Mouse (Mus musculus) midbrain, embryonic 12.5 days (tissue): Measurements from ENCODE around the gene Klhdc7a. TPM values are rescaled to one million over a fixed set of nuclear protein-coding genes. Genes with fewer than 3 reads are reported as not detected.
A peak's percentile ranks its signal among the peaks of the same experiment; 100 is the strongest.
"Not testable (repeated sequence)": the region's sequence is repeated elsewhere in the genome, so short reads cannot be mapped to it uniquely, and the experiment has no call there.

Source experiments
- ATAC-seq: fragments of 200-750 bp; cut with Nextera tagmentation; 2 replicates; pipeline ENCODE4 v1.8.0; 2017; ENCODE audit warnings: low read depth, moderate TSS enrichment, moderate library complexity; ENCODE audit not compliant: low FRiP score
- H3K27ac ChIP-seq: fragments of 300-500 bp; sonication (generic); replicated peaks from 2 replicates; pipeline ENCODE4 v1.5.1; 2016; ENCODE audit warnings: mild to moderate bottlenecking
- H3K27me3 ChIP-seq: fragments of 300-500 bp; sonication (generic); 2 replicates; pipeline ENCODE4 v1.6.1; 2016; ENCODE audit warnings: mild to moderate bottlenecking
- H3K36me3 ChIP-seq: fragments of 300-500 bp; sonication (generic); 2 replicates; pipeline ENCODE4 v1.6.1; 2016
- H3K4me1 ChIP-seq: fragments of 300-500 bp; sonication (generic); 2 replicates; pipeline ENCODE4 v1.6.1; 2016
- H3K4me2 ChIP-seq: fragments of 300-500 bp; sonication (generic); replicated peaks from 2 replicates; pipeline ENCODE4 v1.6.1; 2016; ENCODE audit warnings: mild to moderate bottlenecking, moderate library complexity
- H3K4me3 ChIP-seq: fragments of 300-500 bp; sonication (generic); 2 replicates; pipeline ENCODE4 v1.5.1; 2016; ENCODE audit warnings: mild to moderate bottlenecking
- H3K9ac ChIP-seq: fragments of 300-500 bp; sonication (generic); replicated peaks from 2 replicates; pipeline ENCODE4 v1.6.1; 2016; ENCODE audit warnings: mild to moderate bottlenecking, moderate library complexity
- H3K9me3 ChIP-seq: fragments of 300-500 bp; sonication (generic); 2 replicates; pipeline ENCODE4 v1.6.1; 2016; ENCODE audit warnings: mild to moderate bottlenecking
- WGBS: fragments of 180-500 bp; shearing (Covaris S2); methylation state at CpG from one replicate; pipeline ENCODE4 v1.1.7; 2016; 5-methylcytosine and 5-hydroxymethylcytosine counted together
- polyA plus RNA-seq: library from polyadenylated mRNA; unstranded; fragments of >200 nt; fragmentation: Nextera tagmentation; extraction: Ambion mirVana; gene quantifications from 2 replicates; pipeline ENCODE4 v1.2.1, GENCODE M21; 2016

Klhdc7a gene
- polyA plus RNA-seq, 1 experiment from 2014 or later, result 0.28 TPM

- H3K4me1 ChIP-seq, result peaks cover 24% of the 10 kb centered on the region
- H3K27me3 ChIP-seq, result peaks cover 8% of the 10 kb centered on the region; the same call in 1 of the 2 replicates
- peak overlapping the region; percentile 36; the same call in 1 of the 2 replicates for H3K27ac ChIP-seq
- no peak for ATAC-seq
- H3K4me2 ChIP-seq, result no peak overlapping the region
- no peaks in the 10 kb centered on the region for H3K9me3 ChIP-seq
- no peaks in the 10 kb centered on the region for H3K36me3 ChIP-seq
- 2% methylated on average over 5 of the region's 5 CpGs for WGBS
- H3K9ac ChIP-seq, result no peak overlapping the region
- H3K4me3 ChIP-seq, result no peak overlapping the region
Observed at GRCm38 (mm10) chr4:139977308-139977781, 9.5 kb upstream of the Klhdc7a start.

- peaks cover 18% of the 10 kb centered on the region for H3K4me1 ChIP-seq
- H3K36me3 ChIP-seq, result no peaks in the 10 kb centered on the region
- peaks cover 5% of the 10 kb centered on the region; the same call in 1 of the 2 replicates for H3K27me3 ChIP-seq
- no peaks in the 10 kb centered on the region for H3K9me3 ChIP-seq
- no peak overlapping the region for H3K27ac ChIP-seq
- H3K4me2 ChIP-seq, result no peak overlapping the region
- ATAC-seq, result no peak
- 63% methylated on average over 7 of the region's 7 CpGs for WGBS
- no peak overlapping the region for H3K9ac ChIP-seq
- H3K4me3 ChIP-seq, result no peak overlapping the region
Observed at GRCm38 (mm10) chr4:139974506-139974905, 6.7 kb upstream of the Klhdc7a start.

- Histone ChIP-seq H3K27ac (no peak overlapping the region), H3K4me3 (no peak overlapping the region), H3K36me3 (no peaks in the 10 kb centered on the region), H3K4me1 (peaks cover 4% of the 10 kb centered on the region; the same call in 1 of the 2 replicates), H3K9me3 (no peaks in the 10 kb centered on the region), H3K9ac (no peak overlapping the region), H3K27me3 (peaks cover 17% of the 10 kb centered on the region; the same call in 1 of the 2 replicates), H3K4me2 (no peak overlapping the region)
- WGBS, result 12% methylated on average over 10 of the region's 10 CpGs
- no peak for ATAC-seq
Observed at GRCm38 (mm10) chr4:139967475-139967891, 343 bp downstream of the Klhdc7a start.

- Histone ChIP-seq H3K4me1 (peaks cover 4% of the 10 kb centered on the region; the same call in 1 of the 2 replicates), H3K4me3 (no peak overlapping the region), H3K36me3 (no peaks in the 10 kb centered on the region), H3K4me2 (no peak overlapping the region), H3K9me3 (no peaks in the 10 kb centered on the region), H3K27ac (no peak overlapping the region), H3K9ac (no peak overlapping the region), H3K27me3 (peaks cover 17% of the 10 kb centered on the region; the same call in 1 of the 2 replicates)
- no peak for ATAC-seq
- WGBS, result 52% methylated on average over 3 of the region's 3 CpGs
Observed at GRCm38 (mm10) chr4:139966981-139967380, 845 bp downstream of the Klhdc7a start.

- H3K4me2 ChIP-seq, result no peak overlapping the region
- peaks cover 17% of the 10 kb centered on the region; the same call in 1 of the 2 replicates for H3K27me3 ChIP-seq
- H3K36me3 ChIP-seq, result no peaks in the 10 kb centered on the region
- no peak for ATAC-seq
- H3K27ac ChIP-seq, result no peak overlapping the region
- H3K9me3 ChIP-seq, result no peaks in the 10 kb centered on the region
- H3K4me3 ChIP-seq, result no peak overlapping the region
- H3K4me1 ChIP-seq, result peaks cover 4% of the 10 kb centered on the region; the same call in 1 of the 2 replicates
- WGBS, result 92% methylated on average over 28 of the region's 28 CpGs
- no peak overlapping the region for H3K9ac ChIP-seq
Observed at GRCm38 (mm10) chr4:139965596-139966185, 2.1 kb downstream of the Klhdc7a start.

- Histone ChIP-seq H3K9me3 (no peaks in the 10 kb centered on the region), H3K27ac (no peak overlapping the region), H3K9ac (no peak overlapping the region), H3K36me3 (no peaks in the 10 kb centered on the region), H3K4me2 (no peak overlapping the region), H3K27me3 (peaks cover 17% of the 10 kb centered on the region; the same call in 1 of the 2 replicates), H3K4me3 (no peak overlapping the region), H3K4me1 (peaks cover 9% of the 10 kb centered on the region; the same call in 1 of the 2 replicates)
- no peak for ATAC-seq
- 77% methylated on average over 5 of the region's 5 CpGs for WGBS
Observed at GRCm38 (mm10) chr4:139964406-139964805, 3.4 kb downstream of the Klhdc7a start.

GRCm38 (mm10) chr4:139963911-139964310, 3.9 kb downstream of the Klhdc7a start:
- H3K4me3 ChIP-seq, result no peak overlapping the region
- H3K27me3 ChIP-seq, result peaks cover 17% of the 10 kb centered on the region; the same call in 1 of the 2 replicates
- no peak for ATAC-seq
- peaks cover 9% of the 10 kb centered on the region; the same call in 1 of the 2 replicates for H3K4me1 ChIP-seq
- H3K9ac ChIP-seq, result no peak overlapping the region
- WGBS, result 86% methylated on average over 5 of the region's 5 CpGs
- no peaks in the 10 kb centered on the region for H3K36me3 ChIP-seq
- no peak overlapping the region for H3K4me2 ChIP-seq
- no peaks in the 10 kb centered on the region for H3K9me3 ChIP-seq
- H3K27ac ChIP-seq, result no peak overlapping the region

- no peaks in the 10 kb centered on the region for H3K36me3 ChIP-seq
- 0 out of 2 replicates have a peak overlapping the region, but pooled peaks have one; percentile 26 for H3K27ac ChIP-seq
- no peaks in the 10 kb centered on the region for H3K9me3 ChIP-seq
- peaks cover 17% of the 10 kb centered on the region; the same call in 1 of the 2 replicates for H3K27me3 ChIP-seq
- no peak overlapping the region for H3K4me2 ChIP-seq
- no peak overlapping the region for H3K4me3 ChIP-seq
- H3K4me1 ChIP-seq, result peaks cover 9% of the 10 kb centered on the region; the same call in 1 of the 2 replicates
- no peak for ATAC-seq
- no peak overlapping the region for H3K9ac ChIP-seq
- 63% methylated on average over 8 of the region's 8 CpGs for WGBS
Observed at GRCm38 (mm10) chr4:139963059-139963458, 4.8 kb downstream of the Klhdc7a start.

GRCm38 (mm10) chr4:139961816-139962215, 6.0 kb downstream of the Klhdc7a start:
- ATAC-seq, result no peak
- H3K4me1 ChIP-seq, result 0 out of 2 replicates have a peak, but pooled peaks cover 5% of the 10 kb centered on the region
- H3K36me3 ChIP-seq, result no peaks in the 10 kb centered on the region
- H3K9me3 ChIP-seq, result no peaks in the 10 kb centered on the region
- no peak overlapping the region for H3K4me2 ChIP-seq
- no peak overlapping the region for H3K9ac ChIP-seq
- 94% methylated on average over 8 of the region's 8 CpGs for WGBS
- H3K4me3 ChIP-seq, result no peak overlapping the region
- peaks cover 15% of the 10 kb centered on the region; the same call in 1 of the 2 replicates for H3K27me3 ChIP-seq
- H3K27ac ChIP-seq, result no peak overlapping the region

GRCm38 (mm10) chr4:139961329-139961728, 6.5 kb downstream of the Klhdc7a start:
- 92% methylated on average over 11 of the region's 11 CpGs for WGBS
- H3K4me2 ChIP-seq, H3K36me3 ChIP-seq, H3K27ac ChIP-seq, H3K4me3 ChIP-seq, H3K4me1 ChIP-seq, H3K9me3 ChIP-seq, H3K9ac ChIP-seq, ATAC-seq: not testable (repeated sequence)
- H3K27me3 ChIP-seq, result 0 out of 2 replicates have a peak, but pooled peaks cover 11% of the 10 kb centered on the region

GRCm38 (mm10) chr4:139960724-139961315, 7.0 kb downstream of the Klhdc7a start:
- 92% methylated on average over 10 of the region's 10 CpGs for WGBS

More at GRCm38 (mm10) chr4:139960724-139961315, 7.0 kb downstream of the Klhdc7a start:
- ATAC-seq, result no peak
- Histone ChIP-seq H3K27ac (0 out of 2 replicates have a peak overlapping the region, but pooled peaks have one; percentile 39), H3K9me3 (no peaks in the 10 kb centered on the region), H3K4me1 (0 out of 2 replicates have a peak, but pooled peaks cover 5% of the 10 kb centered on the region), H3K4me3 (no peak overlapping the region), H3K9ac (no peak overlapping the region), H3K4me2 (no peak overlapping the region), H3K36me3 (no peaks in the 10 kb centered on the region), H3K27me3 (0 out of 2 replicates have a peak, but pooled peaks cover 7% of the 10 kb centered on the region)
